Mouse (Mus musculus) T-helper 17 cell (primary cell): Measurements from ENCODE around the gene Ncaph2.

Experiments used
- in situ Hi-C, 2 experiments: fragments of 300-600 bp; cut with MboI, MseI; formaldehyde crosslinking; loops; 1 replicate in 1 of 2; 2 replicates in 1 of 2; pipeline ENCODE4 v1.15.1; 2025; ENCODE audit warnings: high pct_unique_total_duplicates in 2 of 2

Gene Ncaph2

GRCm38 (mm10) chr15:89341678-89342077 is 13.8 kb upstream of the Ncaph2 start:
- in situ Hi-C loops = no loop called here

GRCm38 (mm10) chr15:89343325-89343724 is 12.2 kb upstream of the Ncaph2 start:
- in situ Hi-C loops = no loop called here

- in situ Hi-C loops = loop anchor here in 1 of 2 experiments (5.0 kb wide), 1 partner anchor 77 kb away; the partner anchor contains the start of genes C730034F03Rik, Chkb, Cpt1b and Gm44502
Measured at GRCm38 (mm10) chr15:89350447-89350846, 5.1 kb upstream of the Ncaph2 start.

- in situ Hi-C loops = loop anchor here in 1 of 2 experiments (5.0 kb wide), 1 partner anchor 76 kb away; the partner anchor contains the start of genes C730034F03Rik, Chkb, Cpt1b and Gm44502
Measured at GRCm38 (mm10) chr15:89351302-89351701, 4.2 kb upstream of the Ncaph2 start.

- in situ Hi-C loops = loop anchor here in 1 of 2 experiments (5.0 kb wide), 1 partner anchor 75 kb away; the partner anchor contains the start of genes C730034F03Rik, Chkb, Cpt1b and Gm44502
Measured at GRCm38 (mm10) chr15:89352054-89352453, 3.5 kb upstream of the Ncaph2 start.

- in situ Hi-C loops = loop anchor here in 1 of 2 experiments (5.0 kb wide), 1 partner anchor 75 kb away; the partner anchor contains the start of genes C730034F03Rik, Chkb, Cpt1b and Gm44502
Measured at GRCm38 (mm10) chr15:89352795-89353194, 2.7 kb upstream of the Ncaph2 start.

GRCm38 (mm10) chr15:89353837-89354236 is 1.7 kb upstream of the Ncaph2 start:
- in situ Hi-C loops = loop anchor here in 1 of 2 experiments (5.0 kb wide), 1 partner anchor 73 kb away; the partner anchor contains the start of genes C730034F03Rik, Chkb, Cpt1b and Gm44502

- in situ Hi-C loops = loop anchor here in 1 of 2 experiments (5.0 kb wide), 1 partner anchor 73 kb away; the partner anchor contains the start of genes C730034F03Rik, Chkb, Cpt1b and Gm44502
Measured at GRCm38 (mm10) chr15:89354455-89354854, 1.1 kb upstream of the Ncaph2 start.

GRCm38 (mm10) chr15:89356372-89356771 is 853 bp downstream of the Ncaph2 start:
- in situ Hi-C loops = no loop called here

GRCm38 (mm10) chr15:89358784-89359183 is 3.3 kb downstream of the Ncaph2 start:
- in situ Hi-C loops = no loop called here

GRCm38 (mm10) chr15:89363051-89363450 is 7.5 kb downstream of the Ncaph2 start:
- in situ Hi-C loops = no loop called here

- in situ Hi-C loops = no loop called here
Measured at GRCm38 (mm10) chr15:89365141-89365551, 9.6 kb downstream of the Ncaph2 start.

- in situ Hi-C loops = no loop called here
Measured at GRCm38 (mm10) chr15:89372068-89372467, 16.5 kb downstream of the Ncaph2 start.

- in situ Hi-C loops = no loop called here
Measured at GRCm38 (mm10) chr15:89372536-89372935, 17.0 kb downstream of the Ncaph2 start.

- in situ Hi-C loops = no loop called here
Measured at GRCm38 (mm10) chr15:89373027-89373761, 17.7 kb downstream of the Ncaph2 start.

- in situ Hi-C loops = no loop called here
Measured at GRCm38 (mm10) chr15:89373762-89374248, 18.3 kb downstream of the Ncaph2 start, which contains the start of gene Sco2. Gene Sco2 (minus strand): TSS chr15:89373846.

GRCm38 (mm10) chr15:89374340-89374739 is 18.8 kb downstream of the Ncaph2 start:
- in situ Hi-C loops = no loop called here

- in situ Hi-C loops = no loop called here
Measured at GRCm38 (mm10) chr15:89374801-89375534, 19.4 kb downstream of the Ncaph2 start.

- in situ Hi-C loops = no loop called here
Measured at GRCm38 (mm10) chr15:89376040-89376439, 20.5 kb downstream of the Ncaph2 start.

- in situ Hi-C loops = no loop called here
Measured at GRCm38 (mm10) chr15:89376957-89377356, 21.4 kb downstream of the Ncaph2 start, which contains the start of gene Tymp. Gene Tymp (minus strand): TSS chr15:89377039.

- in situ Hi-C loops = no loop called here
Measured at GRCm38 (mm10) chr15:89377362-89377761, 21.8 kb downstream of the Ncaph2 start.
